Mouse (Mus musculus) myocyte (in vitro differentiated cells): ENCODE results near the gene Ctnnbl1.

ENCODE experiments used
- CEBPB ChIP-seq: IDR thresholded peaks from 2 replicates; pipeline ENCODE4 v1.6.1; 2011; ENCODE audit warnings: mild to moderate bottlenecking, moderate library complexity; ENCODE audit not compliant: poor library complexity, insufficient read depth, severe bottlenecking
- E2F4 ChIP-seq: IDR thresholded peaks from one replicate; pipeline ENCODE4 v1.6.1; 2011; ENCODE audit warnings: mild to moderate bottlenecking, control low read depth, moderate library complexity; ENCODE audit not compliant: insufficient read depth
- MAX ChIP-seq: IDR thresholded peaks from one replicate; pipeline ENCODE4 v1.6.1; 2011; ENCODE audit warnings: low read depth, mild to moderate bottlenecking, control low read depth
- MYOG ChIP-seq, 3 experiments: IDR thresholded peaks; one replicate each; pipeline ENCODE4 v1.6.1; 2011; ENCODE audit warnings: control low read depth in 2 of 3, low read depth in 2 of 3, mild to moderate bottlenecking in 2 of 3; ENCODE audit not compliant: insufficient read length in 2 of 3, control insufficient read depth in 1 of 3, insufficient read depth in 1 of 3
- POLR2A ChIP-seq: IDR thresholded peaks from one replicate; pipeline ENCODE4 v1.6.1; 2011; ENCODE audit warnings: low read depth, mild to moderate bottlenecking, control low read depth, moderate library complexity; ENCODE audit not compliant: insufficient read length
- POLR2AphosphoS2 ChIP-seq: IDR thresholded peaks from one replicate; pipeline ENCODE4 v1.6.1; 2011; ENCODE audit warnings: low read depth, control low read depth; ENCODE audit not compliant: insufficient read length
- REST ChIP-seq: IDR thresholded peaks from one replicate; pipeline ENCODE4 v1.6.1; 2011; ENCODE audit warnings: mild to moderate bottlenecking, control low read depth, moderate library complexity; ENCODE audit not compliant: insufficient read depth, insufficient read length
- TCF12 ChIP-seq: IDR thresholded peaks from one replicate; pipeline ENCODE4 v1.6.1; 2011; ENCODE audit warnings: mild to moderate bottlenecking, control low read depth; ENCODE audit not compliant: poor library complexity, insufficient read depth, severe bottlenecking
- TCF3 ChIP-seq: IDR thresholded peaks from one replicate; pipeline ENCODE4 v1.6.1; 2011; ENCODE audit warnings: low read depth, control low read depth; ENCODE audit not compliant: insufficient read length
- USF1 ChIP-seq: IDR thresholded peaks from one replicate; pipeline ENCODE4 v1.6.1; 2011; ENCODE audit warnings: low read depth, mild to moderate bottlenecking, control low read depth, moderate library complexity

- no peak for TF ChIP-seq POLR2A
- TF ChIP-seq USF1 = no peak
- TF ChIP-seq MYOG (IDR thresholded peaks at IDR 0.05; ENCODE audit: control insufficient read depth in 1 of 3, insufficient read depth in 1 of 3, insufficient read length in 2 of 3, low read depth in 2 of 3) = no peak
- no peak for TF ChIP-seq E2F4
- no peak for TF ChIP-seq TCF3
- no peak for TF ChIP-seq REST
- TF ChIP-seq MAX = no peak
- TF ChIP-seq TCF12 = no peak
- no peak for TF ChIP-seq POLR2AphosphoS2
- no peak for TF ChIP-seq CEBPB
These were observed 29.4 kb downstream of the Ctnnbl1 start for GRCm38 (mm10) chr2:157766591-157766990.
